ENCODE assay signal across 17 mouse cellular contexts in the genomic region with DNA sequence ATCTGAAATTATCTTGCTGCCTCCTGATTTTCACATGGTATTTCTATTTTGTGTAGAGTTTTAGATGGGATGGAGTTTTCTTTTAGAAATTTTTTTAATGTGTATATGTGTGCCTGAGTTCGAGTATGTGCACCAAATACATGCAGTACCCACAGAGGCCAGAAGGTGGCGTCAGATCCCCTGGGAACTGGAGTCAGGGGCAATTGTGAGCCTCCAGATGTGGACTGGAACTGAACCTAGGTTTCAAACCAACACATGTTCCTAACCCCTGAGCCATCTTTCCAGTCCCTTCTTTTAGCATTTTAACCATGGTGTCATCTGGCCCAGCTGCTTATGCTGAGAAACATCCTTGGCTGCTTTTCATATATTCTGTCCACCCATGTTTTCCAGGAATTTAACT.
DNase-seq lines count a peak whose midpoint lies in the region; ATAC-seq and TF ChIP-seq lines count a peak whose summit lies in the region.
"Had no signal": no experiment of that assay in that cellular context is flagged by ENCODE, and none has a peak within 500 bp of the region (broad histone marks: within the 10 kb centered on the region; RNA-seq: fewer than 3 reads in every experiment).

No protein-coding gene starts in this region.

- no peak overlapping the region for H3K27ac ChIP-seq in kidney, adult 2 months (ENCODE audit: insufficient read depth, low read depth, low read length)
- H3K27ac ChIP-seq in neural tube, embryonic 15.5 days (replicated peaks), result no peak overlapping the region
- H3K27ac ChIP-seq: forebrain, embryonic 10.5 days; kidney, embryonic 15.5 days; midbrain, embryonic 10.5 days had no signal

- H3K4me1 ChIP-seq in kidney, adult 2 months (ENCODE audit: control insufficient read depth, insufficient read depth, low read length), result no peaks in the 10 kb centered on the region
- no peaks in the 10 kb centered on the region for H3K4me1 ChIP-seq in neural tube, embryonic 15.5 days

- no peak overlapping the region for H3K4me3 ChIP-seq in kidney, adult 2 months (ENCODE audit: insufficient read depth, low read depth, low read length)
- no peak overlapping the region for H3K4me3 ChIP-seq in neural tube, embryonic 15.5 days (replicated peaks)
- H3K4me3 ChIP-seq: forebrain, embryonic 10.5 days; kidney, embryonic 15.5 days; midbrain, embryonic 10.5 days; myocyte had no signal

- 0 out of 2 replicates have a peak, but pooled peaks have one; percentile 13 for TF ChIP-seq CTCF in kidney, adult 2 months (conservative IDR thresholded peaks at IDR 0.05; ENCODE audit: insufficient read depth, insufficient read length, low read depth, low read length)
- TF ChIP-seq CTCF in brain, embryonic 14.5 days (IDR thresholded peaks at IDR 0.05; ENCODE audit: borderline replicate concordance, extremely low read depth, insufficient read depth, insufficient read length), result peak; percentile 41; the same call in 1 of the 2 replicates

- no peaks in the 10 kb centered on the region for H3K27me3 ChIP-seq in kidney, adult 2 months (replicated peaks; ENCODE audit: control insufficient read depth, insufficient read depth, low read length)
- H3K27me3 ChIP-seq in neural tube, embryonic 15.5 days (replicated peaks), result no peaks in the 10 kb centered on the region

- H3K9me3 ChIP-seq in neural tube, embryonic 15.5 days (replicated peaks), result no peaks in the 10 kb centered on the region

- H3K4me2 ChIP-seq in neural tube, embryonic 15.5 days, result no peak overlapping the region
- H3K4me2 ChIP-seq: kidney, embryonic 15.5 days had no signal

- TF ChIP-seq POLR2A in kidney, adult 2 months (IDR thresholded peaks at IDR 0.05; ENCODE audit: low read depth, low read length), result no peak
- TF ChIP-seq POLR2A in brain, embryonic 14.5 days (IDR thresholded peaks at IDR 0.05; ENCODE audit: borderline replicate concordance, extremely low read depth, insufficient read depth, insufficient read length, poor library complexity, severe bottlenecking), result no peak

- no peak for DNase-seq in kidney, adult 2 months
- no peak for DNase-seq in kidney, postnatal 36 days
- DNase-seq in thymus, postnatal 4 days, result peak; percentile 11
- no peak for DNase-seq in thymus, postnatal 10 days (ENCODE audit: low spot score in 2 of 2)
- DNase-seq in brain, embryonic 14.5 days (ENCODE audit: low read depth), result no peak
- DNase-seq: cerebellum, adult 9-10 months; heart, postnatal 10 days; lung, postnatal 14 days; right cerebral cortex, adult 18-20 months; spleen, adult 18-20 months had no signal

- H3K36me3 ChIP-seq in kidney, adult 2 months (ENCODE audit: control insufficient read depth, insufficient read depth, low read length), result no peaks in the 10 kb centered on the region
- H3K36me3 ChIP-seq in neural tube, embryonic 15.5 days, result no peaks in the 10 kb centered on the region
- H3K36me3 ChIP-seq: forebrain, embryonic 10.5 days; kidney, embryonic 15.5 days; midbrain, embryonic 10.5 days had no signal

- ATAC-seq in megakaryocyte, adult 5-6 weeks (ENCODE audit: poor library complexity, severe bottlenecking), result no peak
- ATAC-seq in neural tube, embryonic 15.5 days (ENCODE audit: low FRiP score), result no peak
- ATAC-seq: hindbrain, embryonic 16.5 days had no signal

- no peak overlapping the region for H3K9ac ChIP-seq in neural tube, embryonic 15.5 days (replicated peaks)
- H3K9ac ChIP-seq: kidney, embryonic 15.5 days had no signal

- WGBS in kidney, adult 2 months, result 75% methylated on average over 2 of the region's 2 CpGs
- WGBS in neural tube, embryonic 15.5 days, result 81% methylated on average over 2 of the region's 2 CpGs
